Mouse (Mus musculus): ENCODE measurements around the gene Foxa1. TPM values are rescaled to one million over a fixed set of nuclear protein-coding genes. Genes with fewer than 3 reads are reported as not detected.

The Foxa1 gene
- total RNA-seq (2018; cell fraction: chromatin; rRNA removed) = not detected
- under 1 TPM in 1 of 26 experiments, not detected in 25; 0.05 TPM for total RNA-seq (2018; cell fraction: cytosol; rRNA removed)
- not detected for total RNA-seq (2018; cell fraction: nucleus; rRNA removed)
- polyA plus RNA-seq (2018) = not detected in 3 replicates

- no peaks in the 10 kb centered on the region for H3K36me3 ChIP-seq (ENCODE audit: inconsistent target)
- H3K27ac ChIP-seq = no peak within 1 kb of the TSS
- no peaks in the 10 kb centered on the region for H3K79me2 ChIP-seq (ENCODE audit: inconsistent target)
- 2% methylated on average over 27 of the region's 32 CpGs for WGBS (ENCODE audit: missing documents)
- no peak within 1 kb of the TSS for H3K4me3 ChIP-seq (ENCODE audit: inconsistent target)
Observed at GRCm38 (mm10) chr12:57546415-57547201, at the start of gene Foxa1. Gene Foxa1, minus strand, starts transcription at chr12:57546916.

DNA sequence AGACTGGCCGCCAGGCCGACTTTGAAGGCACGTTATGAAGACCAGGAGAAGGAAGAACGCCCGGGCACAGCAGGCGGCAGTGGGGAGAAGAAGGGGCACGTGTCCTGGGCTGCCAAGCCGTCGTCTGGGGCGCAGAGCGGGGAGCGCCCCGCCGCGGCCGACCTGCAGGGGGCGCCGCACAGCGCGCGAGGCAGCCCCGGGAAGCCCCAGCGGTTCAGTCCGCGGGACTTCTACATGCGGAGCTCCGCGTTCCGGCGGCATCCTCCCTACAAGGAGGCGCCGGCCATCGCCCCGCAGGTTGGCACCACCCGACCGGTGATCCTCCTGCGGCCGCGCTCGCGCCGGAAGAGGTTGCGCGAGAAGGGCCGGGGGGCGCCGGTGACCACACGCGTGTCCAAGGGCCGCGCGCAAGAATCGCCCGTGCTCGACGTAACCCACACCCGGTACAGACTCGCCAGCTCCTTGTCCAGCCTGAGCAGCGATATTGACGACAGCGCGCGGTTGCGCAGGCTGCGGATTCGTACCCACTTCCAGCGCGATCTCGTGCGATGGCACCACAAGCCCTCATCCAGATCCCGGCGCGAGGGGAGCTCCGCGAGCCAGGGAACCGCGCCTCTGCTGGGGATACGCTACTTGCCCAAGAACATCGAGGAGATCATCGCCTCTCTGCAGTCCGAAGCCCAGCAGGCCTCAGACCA lies 29.4 kb upstream of the Foxa1 start:
- 11% methylated on average over 81 of the region's 81 CpGs for WGBS (ENCODE audit: missing documents)
- no peak overlapping the region for H3K4me3 ChIP-seq (ENCODE audit: inconsistent target)

GRCm38 (mm10) chr12:57572415-57572814 lies 25.7 kb upstream of the Foxa1 start:
- Histone ChIP-seq H3K36me3 (ENCODE audit: inconsistent target) (no peaks in the 10 kb centered on the region), H3K4me3 (ENCODE audit: inconsistent target) (no peak overlapping the region), H3K27ac (no peak overlapping the region), H3K79me2 (ENCODE audit: inconsistent target) (no peaks in the 10 kb centered on the region)

More for the DNA sequence above, 29.4 kb upstream of the Foxa1 start:
- Histone ChIP-seq H3K27ac (no peak overlapping the region), H3K79me2 (ENCODE audit: inconsistent target) (no peaks in the 10 kb centered on the region), H3K36me3 (ENCODE audit: inconsistent target) (no peaks in the 10 kb centered on the region)

- Histone ChIP-seq H3K4me3 (ENCODE audit: inconsistent target) (no peak overlapping the region), H3K27ac (no peak overlapping the region), H3K36me3 (ENCODE audit: inconsistent target) (no peaks in the 10 kb centered on the region), H3K79me2 (ENCODE audit: inconsistent target) (no peaks in the 10 kb centered on the region)
- 29% methylated on average over 9 of the region's 9 CpGs for WGBS (ENCODE audit: missing documents)
Observed at GRCm38 (mm10) chr12:57571773-57572172, 25.1 kb upstream of the Foxa1 start.

DNA sequence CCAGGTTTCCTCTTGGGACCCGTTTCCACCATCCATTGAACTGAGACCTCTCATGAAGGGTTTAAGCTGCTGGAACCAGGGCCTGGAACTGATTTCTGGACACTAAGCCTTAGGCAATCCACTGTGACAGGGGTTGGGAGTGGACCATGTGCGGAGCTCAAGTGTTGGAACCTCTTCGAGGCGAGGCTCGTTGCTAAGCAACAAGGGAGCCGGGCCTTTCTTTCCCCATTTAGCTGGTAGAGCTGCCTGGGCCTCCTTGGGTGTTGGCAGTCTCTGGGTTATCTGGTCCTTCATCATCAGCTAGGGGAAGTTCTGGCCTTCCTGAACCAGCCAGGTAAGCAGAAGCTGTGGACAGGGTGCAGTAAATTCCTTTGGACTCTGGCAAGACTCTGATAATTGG lies 17.2 kb upstream of the Foxa1 start, which contains the start of gene Ttc6:
Gene Ttc6, plus strand, starts transcription at position 205 of the 400 bp plus-strand sequence.
- no peaks in the 10 kb centered on the region for H3K79me2 ChIP-seq (ENCODE audit: inconsistent target)
- WGBS (ENCODE audit: missing documents) = 96% methylated on average over 6 of the region's 6 CpGs
- H3K27ac ChIP-seq = no peak within 1 kb of the TSS
- no peak within 1 kb of the TSS for H3K4me3 ChIP-seq (ENCODE audit: inconsistent target)
- H3K36me3 ChIP-seq (ENCODE audit: inconsistent target) = no peaks in the 10 kb centered on the region

- H3K36me3 ChIP-seq (ENCODE audit: inconsistent target) = no peaks in the 10 kb centered on the region
- H3K79me2 ChIP-seq (ENCODE audit: inconsistent target) = no peaks in the 10 kb centered on the region
- H3K27ac ChIP-seq = no peak overlapping the region
- WGBS (ENCODE audit: missing documents) = 0% methylated on average over 1 of the region's 3 CpGs
- H3K4me3 ChIP-seq (ENCODE audit: inconsistent target) = no peak overlapping the region
Observed at GRCm38 (mm10) chr12:57554091-57554490, 7.4 kb upstream of the Foxa1 start.

- WGBS (ENCODE audit: missing documents) = 3% methylated on average over 3 of the region's 3 CpGs
- Histone ChIP-seq H3K4me3 (ENCODE audit: inconsistent target) (no peak overlapping the region), H3K79me2 (ENCODE audit: inconsistent target) (no peaks in the 10 kb centered on the region), H3K27ac (no peak overlapping the region), H3K36me3 (ENCODE audit: inconsistent target) (no peaks in the 10 kb centered on the region)
Observed at GRCm38 (mm10) chr12:57552286-57552685, 5.6 kb upstream of the Foxa1 start.

- WGBS (ENCODE audit: missing documents) = 11% methylated on average over 8 of the region's 8 CpGs
- Histone ChIP-seq H3K36me3 (ENCODE audit: inconsistent target) (no peaks in the 10 kb centered on the region), H3K79me2 (ENCODE audit: inconsistent target) (no peaks in the 10 kb centered on the region), H3K27ac (no peak overlapping the region), H3K4me3 (ENCODE audit: inconsistent target) (no peak overlapping the region)
Observed at GRCm38 (mm10) chr12:57550881-57551280, 4.2 kb upstream of the Foxa1 start.

DNA sequence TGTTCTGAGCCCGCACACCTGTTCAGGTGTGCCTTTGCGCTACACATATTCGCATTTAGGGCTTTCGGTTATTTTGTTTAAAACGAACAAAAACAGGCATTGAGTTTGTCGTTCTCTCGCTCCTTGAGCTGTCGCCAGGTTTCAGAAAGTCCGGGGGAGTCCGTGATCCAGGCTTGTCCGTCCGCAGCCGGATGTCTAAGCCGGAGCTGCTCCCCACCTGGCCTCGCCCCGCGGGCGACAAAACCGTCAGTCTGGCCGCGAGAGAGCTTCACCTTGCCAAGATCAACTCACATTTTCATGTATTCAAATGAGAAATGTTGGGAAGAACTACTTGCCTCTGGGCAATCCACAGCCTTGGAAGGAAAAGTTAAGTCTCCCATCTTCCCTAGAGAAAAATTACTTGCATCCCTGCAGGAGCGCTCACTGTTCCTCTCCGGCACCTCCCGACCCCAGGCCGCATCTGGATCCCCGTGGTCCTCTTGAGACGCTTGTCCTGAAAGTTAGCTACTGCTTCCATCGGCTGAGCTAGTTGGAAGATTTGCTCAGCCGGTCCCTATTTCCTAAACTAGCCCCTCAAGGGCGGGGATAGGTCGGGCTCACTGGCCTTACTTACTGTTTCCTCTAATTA lies 3.6 kb upstream of the Foxa1 start:
- WGBS (ENCODE audit: missing documents) = 6% methylated on average over 31 of the region's 31 CpGs
- H3K79me2 ChIP-seq (ENCODE audit: inconsistent target) = no peaks in the 10 kb centered on the region
- no peak overlapping the region for H3K4me3 ChIP-seq (ENCODE audit: inconsistent target)
- H3K36me3 ChIP-seq (ENCODE audit: inconsistent target) = no peaks in the 10 kb centered on the region
- no peak overlapping the region for H3K27ac ChIP-seq

DNA sequence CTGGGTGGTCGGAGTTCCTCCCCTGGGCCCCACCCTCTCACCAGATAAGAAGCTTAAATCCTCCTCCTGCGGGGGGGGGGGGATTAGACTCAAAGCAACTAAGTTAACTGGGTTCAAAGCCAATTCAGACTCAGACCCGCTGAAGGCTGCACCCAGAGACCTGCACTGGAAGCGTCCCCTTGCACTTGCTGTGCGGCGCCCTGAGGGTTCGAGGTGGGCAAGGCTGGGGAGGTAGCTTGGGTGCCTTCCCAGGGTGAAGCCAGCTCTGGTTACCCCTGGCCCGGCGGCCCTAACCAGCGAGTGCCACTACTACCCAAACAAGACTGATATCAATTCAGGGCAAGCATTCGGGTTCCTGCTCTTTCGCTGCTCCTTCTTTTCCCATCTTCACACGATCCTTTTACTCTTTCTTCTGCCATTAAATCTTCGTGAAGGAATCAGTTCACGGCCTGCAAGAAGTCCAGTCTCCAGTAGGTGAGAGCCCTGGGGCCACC lies 3.0 kb upstream of the Foxa1 start:
- no peaks in the 10 kb centered on the region for H3K79me2 ChIP-seq (ENCODE audit: inconsistent target)
- 12% methylated on average over 13 of the region's 15 CpGs for WGBS (ENCODE audit: missing documents)
- H3K36me3 ChIP-seq (ENCODE audit: inconsistent target) = no peaks in the 10 kb centered on the region
- H3K27ac ChIP-seq = no peak overlapping the region
- no peak overlapping the region for H3K4me3 ChIP-seq (ENCODE audit: inconsistent target)

DNA sequence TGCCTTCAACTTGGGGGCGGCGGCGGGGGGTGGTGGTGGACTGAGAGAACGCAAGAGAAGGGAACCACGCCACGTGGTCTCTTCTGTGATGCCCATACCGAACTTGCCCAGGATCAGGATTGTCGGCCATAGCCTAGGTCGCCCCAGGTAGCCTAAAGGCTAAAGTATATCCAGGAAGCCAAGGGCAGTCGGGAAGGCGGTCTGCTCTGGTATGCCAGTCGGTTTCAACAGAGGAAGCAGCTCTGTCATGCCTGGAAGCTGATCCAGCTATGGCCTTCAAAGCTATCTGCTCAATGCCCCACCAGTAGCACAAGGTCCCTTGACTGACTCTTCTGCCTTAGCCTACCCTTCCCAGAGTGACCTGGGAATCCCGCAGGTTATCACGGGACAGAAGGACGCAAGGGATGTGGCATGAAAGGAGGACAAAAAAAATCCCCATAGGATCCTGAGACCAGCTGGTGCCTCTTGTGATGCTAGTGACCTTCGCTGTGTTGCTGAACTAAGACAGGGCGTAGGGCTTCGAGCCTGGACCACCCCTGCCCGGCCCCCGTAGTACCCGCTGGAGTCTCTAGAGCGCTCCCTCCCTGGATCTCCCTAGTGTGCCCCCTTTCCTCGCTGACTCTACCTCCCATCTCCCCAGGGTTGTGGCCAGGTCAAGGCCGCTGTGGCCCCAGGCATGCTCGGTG lies 2.4 kb upstream of the Foxa1 start:
- WGBS (ENCODE audit: missing documents) = 14% methylated on average over 25 of the region's 25 CpGs
- H3K36me3 ChIP-seq (ENCODE audit: inconsistent target) = no peaks in the 10 kb centered on the region
- H3K27ac ChIP-seq = no peak overlapping the region
- no peaks in the 10 kb centered on the region for H3K79me2 ChIP-seq (ENCODE audit: inconsistent target)
- H3K4me3 ChIP-seq (ENCODE audit: inconsistent target) = no peak overlapping the region

DNA sequence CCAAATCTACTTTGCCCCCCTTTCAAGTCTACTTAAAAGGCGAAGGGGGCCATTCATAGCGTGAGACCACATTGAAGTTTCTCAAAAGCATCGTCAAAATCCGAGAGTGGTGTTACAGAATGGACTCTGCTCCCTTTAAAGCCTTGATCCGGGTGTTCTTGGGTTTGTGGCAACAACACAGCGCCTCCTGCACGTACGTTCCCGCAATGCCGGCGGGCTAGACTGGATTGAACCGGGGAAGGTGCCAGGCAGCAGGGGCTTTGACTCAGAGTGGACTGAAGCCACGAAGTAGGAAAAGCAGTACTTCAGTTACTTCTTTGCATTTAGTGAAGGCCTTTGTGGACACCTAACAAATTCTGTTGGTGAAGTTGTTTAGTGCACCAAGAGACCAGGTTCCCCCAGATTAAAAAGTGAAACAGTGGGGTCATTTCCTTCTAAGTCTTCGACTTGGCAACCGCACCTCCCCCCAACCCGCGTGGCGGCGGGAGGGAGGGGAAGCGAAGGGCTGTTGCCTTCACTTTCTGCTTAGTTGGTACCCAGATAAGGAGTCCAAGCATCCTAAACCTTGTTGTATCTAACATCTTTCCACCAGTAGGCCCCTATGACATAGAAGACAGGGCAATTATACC lies 1.8 kb upstream of the Foxa1 start:
- no peaks in the 10 kb centered on the region for H3K36me3 ChIP-seq (ENCODE audit: inconsistent target)
- no peak overlapping the region for H3K4me3 ChIP-seq (ENCODE audit: inconsistent target)
- H3K27ac ChIP-seq = no peak overlapping the region
- WGBS (ENCODE audit: missing documents) = 2% methylated on average over 20 of the region's 20 CpGs
- H3K79me2 ChIP-seq (ENCODE audit: inconsistent target) = no peaks in the 10 kb centered on the region

DNA sequence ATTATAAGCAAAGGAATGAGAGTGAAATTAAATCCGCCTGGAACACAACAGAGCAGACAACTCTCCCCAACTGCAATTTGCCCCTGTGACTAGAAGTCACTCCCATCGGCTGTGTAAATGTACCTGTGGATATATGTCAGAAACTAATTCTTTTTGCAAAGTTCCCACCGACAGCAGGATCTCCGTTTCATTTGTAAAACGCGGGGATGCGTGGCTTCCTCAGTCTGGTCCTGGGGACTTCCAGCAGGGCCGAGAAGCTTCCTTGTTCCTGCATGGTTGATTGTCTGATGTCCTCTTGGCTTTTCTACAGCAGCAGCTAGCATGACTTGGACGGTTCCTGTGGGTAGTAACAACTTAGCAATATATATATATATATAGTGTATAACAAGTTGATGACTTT lies 1.2 kb upstream of the Foxa1 start:
- no peak overlapping the region for H3K27ac ChIP-seq
- H3K79me2 ChIP-seq (ENCODE audit: inconsistent target) = no peaks in the 10 kb centered on the region
- H3K36me3 ChIP-seq (ENCODE audit: inconsistent target) = no peaks in the 10 kb centered on the region
- no peak overlapping the region for H3K4me3 ChIP-seq (ENCODE audit: inconsistent target)
- 6% methylated on average over 9 of the region's 9 CpGs for WGBS (ENCODE audit: missing documents)

Data from macrophage (primary cell).